Mouse (Mus musculus) forebrain, embryonic 14.5 days (tissue): ENCODE data around the gene Tnpo1. TPM values are rescaled to one million over a fixed set of nuclear protein-coding genes. Genes with fewer than 3 reads are reported as not detected.

Source experiments
- ATAC-seq: fragments of 200-750 bp; cut with Nextera tagmentation; 2 replicates; pipeline ENCODE4 v1.8.0; 2017; ENCODE audit warnings: mild to moderate bottlenecking, moderate library complexity
- DNase-seq: peaks from one replicate; pipeline ENCODE4 v3.0.0-alpha.2; 2015; ENCODE audit warnings: low spot score
- H3K27ac ChIP-seq: fragments of 300-500 bp; sonication (generic); 2 replicates; pipeline ENCODE4 v1.5.1; 2014; ENCODE audit warnings: low read depth, mild to moderate bottlenecking, control low read depth, low read length, moderate library complexity
- H3K27me3 ChIP-seq: fragments of 300-500 bp; sonication (generic); replicated peaks from 2 replicates; pipeline ENCODE4 v1.6.1; 2014; ENCODE audit warnings: low read length, control low read depth, mixed read lengths; ENCODE audit not compliant: control insufficient read depth, insufficient read depth
- H3K36me3 ChIP-seq: fragments of 300-500 bp; sonication (generic); 2 replicates; pipeline ENCODE4 v1.6.1; 2014; ENCODE audit warnings: low read length, control low read depth; ENCODE audit not compliant: control insufficient read depth, insufficient read depth
- H3K4me1 ChIP-seq: fragments of 300-500 bp; sonication (generic); 2 replicates; pipeline ENCODE4 v1.6.1; 2014; ENCODE audit warnings: antibody characterized with exemption, low read length, control low read depth; ENCODE audit not compliant: control insufficient read depth, insufficient read depth
- H3K4me2 ChIP-seq: fragments of 300-500 bp; sonication (generic); 2 replicates; pipeline ENCODE4 v1.6.1; 2014; ENCODE audit warnings: mild to moderate bottlenecking, control low read depth, low read length
- H3K4me3 ChIP-seq: fragments of 300-500 bp; sonication (generic); 2 replicates; pipeline ENCODE4 v1.5.1; 2014; ENCODE audit warnings: low read depth, low read length, control low read depth
- H3K9ac ChIP-seq: fragments of 300-500 bp; sonication (generic); 2 replicates; pipeline ENCODE4 v1.6.1; 2014; ENCODE audit warnings: mild to moderate bottlenecking, low read length, control low read depth, moderate library complexity
- H3K9me3 ChIP-seq: fragments of 300-500 bp; sonication (generic); replicated peaks from 2 replicates; pipeline ENCODE4 v1.6.1; 2016; ENCODE audit warnings: low read length, control low read depth, mixed read lengths; ENCODE audit not compliant: control insufficient read depth
- WGBS: fragments of 180-500 bp; shearing (Covaris S2); extraction: QIAGEN DNeasy Blood & Tissue Kit; methylation state at CpG from one replicate; pipeline ENCODE4 v1.1.7; 2014; 5-methylcytosine and 5-hydroxymethylcytosine counted together
- polyA plus RNA-seq: library from polyadenylated mRNA; unstranded; fragments of >200 nt; fragmentation: Nextera tagmentation; extraction: Ambion mirVana; gene quantifications from 2 replicates; pipeline ENCODE4 v1.2.1, GENCODE M21; 2014

The Tnpo1 gene
- polyA plus RNA-seq, 1 experiment from 2014 or later, result 59.2 TPM

GRCm38 (mm10) chr13:98815147-98815785, 110.9 kb downstream of the Tnpo1 start, which contains the start of gene Fcho2:
TSS of gene Fcho2 (minus strand) at chr13:98815449.
- WGBS, result under 1% methylated on average over 55 of the region's 61 CpGs
- H3K9ac ChIP-seq, result peak within 1 kb of the TSS; percentile 94
- ATAC-seq, result peak; percentile 98
- no peaks in the 10 kb centered on the region for H3K27me3 ChIP-seq
- DNase-seq, result peak; percentile 97
- peak within 1 kb of the TSS; percentile 90 for H3K27ac ChIP-seq
- no peaks in the 10 kb centered on the region for H3K9me3 ChIP-seq
- H3K4me3 ChIP-seq, result peak within 1 kb of the TSS; percentile 88
- peaks cover 3% of the 10 kb centered on the region; the same call in 1 of the 2 replicates for H3K4me1 ChIP-seq
- H3K4me2 ChIP-seq, result peak within 1 kb of the TSS; percentile 61
- no peaks in the 10 kb centered on the region for H3K36me3 ChIP-seq

DNA sequence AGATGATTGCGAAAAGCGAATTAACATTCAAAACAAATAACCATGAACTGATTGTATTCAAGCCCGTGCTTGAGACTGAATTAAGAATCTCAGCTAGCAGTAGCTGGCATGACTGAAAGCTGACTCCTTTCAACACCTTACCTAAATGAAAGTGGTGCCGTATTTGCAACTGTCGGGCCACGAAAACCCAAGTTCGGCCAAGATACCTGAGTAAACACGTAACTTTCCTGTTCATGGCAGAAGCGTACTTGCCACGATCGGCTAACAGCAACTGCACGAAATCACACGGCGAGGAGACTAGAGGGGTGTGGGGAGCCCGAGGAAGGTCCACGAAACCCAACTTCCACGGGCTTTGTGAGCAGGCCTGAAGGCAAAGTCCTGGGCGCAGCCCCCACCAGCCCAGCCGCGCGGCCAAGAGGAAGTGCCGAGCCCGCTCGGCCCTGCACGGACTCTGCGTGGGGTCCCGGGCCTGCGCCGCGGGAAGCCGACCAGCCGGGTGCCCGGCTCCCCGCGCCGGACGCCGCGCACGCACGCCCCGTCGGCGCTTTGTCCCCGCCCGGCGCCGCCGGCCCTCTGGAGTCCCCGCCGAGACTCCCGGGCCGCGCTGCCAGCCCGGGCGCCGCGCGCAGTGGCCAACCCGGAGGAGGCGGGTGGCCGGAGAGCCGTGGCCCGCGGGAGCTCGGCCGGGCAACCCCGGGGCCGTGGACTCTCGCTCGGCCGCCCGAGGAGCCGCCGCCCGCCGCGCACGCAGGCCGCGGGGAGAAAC, 111.7 kb downstream of the Tnpo1 start:
- H3K4me2 ChIP-seq, result peak overlapping the region; percentile 61
- H3K27ac ChIP-seq, result peak overlapping the region; percentile 90
- H3K4me3 ChIP-seq, result peak overlapping the region; percentile 88
- ATAC-seq (peak; percentile 59), DNase-seq (peak; percentile 60)
- H3K4me1 ChIP-seq, result peaks cover 3% of the 10 kb centered on the region; the same call in 1 of the 2 replicates
- H3K9me3 ChIP-seq, result no peaks in the 10 kb centered on the region
- H3K27me3 ChIP-seq, result no peaks in the 10 kb centered on the region
- H3K9ac ChIP-seq, result peak overlapping the region; percentile 94
- WGBS, result under 1% methylated on average over 74 of the region's 81 CpGs
- H3K36me3 ChIP-seq, result no peaks in the 10 kb centered on the region

DNA sequence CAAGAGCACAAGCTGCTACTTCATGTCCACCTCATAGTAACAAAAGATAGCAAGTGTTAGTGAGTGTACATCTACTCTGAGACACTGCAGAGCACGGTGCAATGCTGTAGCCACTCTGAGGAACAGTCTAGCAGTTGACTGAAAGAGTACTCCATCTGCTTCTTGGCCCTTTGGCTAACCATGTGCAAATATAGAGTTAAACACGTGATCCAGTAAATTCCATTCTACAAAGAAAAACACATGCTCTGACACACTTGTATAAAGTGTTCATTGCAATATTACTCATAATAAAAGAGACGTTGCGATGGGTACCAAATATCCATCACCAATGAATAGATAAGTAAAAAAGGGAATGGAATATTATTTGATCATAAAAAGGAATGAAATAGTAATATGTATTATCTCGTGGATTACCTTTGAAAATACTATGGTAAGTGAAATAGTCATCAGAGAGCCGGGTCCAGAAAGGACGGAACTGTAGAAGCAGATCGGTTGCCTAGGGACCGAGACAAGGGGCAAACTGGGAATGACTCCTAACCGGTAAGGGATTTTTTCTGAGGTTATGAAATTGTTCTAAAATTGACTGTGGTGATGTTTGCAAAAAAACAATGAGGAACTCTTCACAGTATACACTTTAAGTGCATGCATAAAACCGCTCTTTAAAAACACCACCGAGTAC, 112.4 kb downstream of the Tnpo1 start:
- Histone ChIP-seq H3K9me3 (no peaks in the 10 kb centered on the region), H3K4me2 (peak overlapping the region; percentile 61), H3K36me3 (no peaks in the 10 kb centered on the region), H3K4me1 (peaks cover 3% of the 10 kb centered on the region; the same call in 1 of the 2 replicates), H3K9ac (peak overlapping the region; percentile 94), H3K27me3 (no peaks in the 10 kb centered on the region), H3K4me3 (peak overlapping the region; percentile 88), H3K27ac (no peak overlapping the region)
- ATAC-seq (no peak), DNase-seq (peak; percentile 28)
- WGBS, result 29% methylated on average over 12 of the region's 12 CpGs

GRCm38 (mm10) chr13:98813167-98813566, 113.0 kb downstream of the Tnpo1 start:
- Histone ChIP-seq H3K4me2 (no peak overlapping the region; the same call in 1 of the 2 replicates), H3K27ac (no peak overlapping the region), H3K4me1 (peaks cover 3% of the 10 kb centered on the region; the same call in 1 of the 2 replicates), H3K4me3 (no peak overlapping the region), H3K9me3 (no peaks in the 10 kb centered on the region), H3K9ac (no peak overlapping the region), H3K27me3 (no peaks in the 10 kb centered on the region), H3K36me3 (no peaks in the 10 kb centered on the region)
- ATAC-seq (no peak), DNase-seq (no peak)
- WGBS, result 83% methylated on average over 2 of the region's 2 CpGs

- Histone ChIP-seq H3K36me3 (no peaks in the 10 kb centered on the region), H3K4me1 (peaks cover 3% of the 10 kb centered on the region; the same call in 1 of the 2 replicates), H3K9ac (no peak overlapping the region), H3K4me2 (no peak overlapping the region), H3K27me3 (no peaks in the 10 kb centered on the region), H3K27ac (no peak overlapping the region), H3K9me3 (no peaks in the 10 kb centered on the region), H3K4me3 (no peak overlapping the region)
- DNase-seq (no peak), ATAC-seq (no peak)
- WGBS, result 80% methylated on average over 4 of the region's 4 CpGs
Observed at GRCm38 (mm10) chr13:98812285-98812684, 113.9 kb downstream of the Tnpo1 start.

- Histone ChIP-seq H3K9me3 (no peaks in the 10 kb centered on the region), H3K9ac (no peak overlapping the region), H3K27me3 (no peaks in the 10 kb centered on the region), H3K4me1 (peaks cover 3% of the 10 kb centered on the region; the same call in 1 of the 2 replicates), H3K27ac (no peak overlapping the region), H3K4me2 (no peak overlapping the region), H3K36me3 (no peaks in the 10 kb centered on the region; the same call in 1 of the 2 replicates), H3K4me3 (no peak overlapping the region)
- DNase-seq (no peak), ATAC-seq (no peak)
- 84% methylated on average over 6 of the region's 6 CpGs for WGBS
Observed at GRCm38 (mm10) chr13:98810143-98810542, 116.0 kb downstream of the Tnpo1 start.

DNA sequence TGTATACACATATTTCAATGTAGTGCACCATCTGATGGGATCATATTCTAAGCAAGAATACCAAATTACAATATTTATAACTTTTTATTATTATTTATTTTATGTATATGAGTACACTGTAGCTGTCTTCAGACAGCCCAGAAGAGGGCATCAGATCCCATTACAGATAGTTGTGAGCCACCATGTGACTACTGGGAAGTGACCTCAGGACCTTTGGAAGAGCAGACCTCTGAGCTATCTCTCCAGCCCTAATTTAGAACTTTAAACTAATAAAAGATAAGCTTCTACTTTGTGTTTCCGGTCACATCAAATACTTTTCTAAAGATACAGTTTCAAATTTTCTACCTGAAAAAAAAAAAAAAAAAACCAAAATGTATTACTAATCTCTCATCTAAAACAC, 117.1 kb downstream of the Tnpo1 start:
- H3K4me3 ChIP-seq, result no peak overlapping the region
- no peak for ATAC-seq
- no peaks in the 10 kb centered on the region for H3K27me3 ChIP-seq
- WGBS, result 98% methylated on average over 1 of the region's 1 CpGs
- H3K4me1 ChIP-seq, result peaks cover 3% of the 10 kb centered on the region; the same call in 1 of the 2 replicates
- no peak for DNase-seq
- H3K9me3 ChIP-seq, result no peaks in the 10 kb centered on the region
- H3K36me3 ChIP-seq, result peaks cover 7% of the 10 kb centered on the region
- no peak overlapping the region for H3K9ac ChIP-seq
- no peak overlapping the region for H3K27ac ChIP-seq
- no peak overlapping the region for H3K4me2 ChIP-seq

- ATAC-seq, result no peak
Observed at GRCm38 (mm10) chr13:98804480-98804879, 121.7 kb downstream of the Tnpo1 start.

More at GRCm38 (mm10) chr13:98804480-98804879, 121.7 kb downstream of the Tnpo1 start:
- Histone ChIP-seq H3K27ac (no peak overlapping the region), H3K36me3 (peaks cover 34% of the 10 kb centered on the region), H3K4me2 (no peak overlapping the region), H3K4me3 (no peak overlapping the region), H3K9me3 (no peaks in the 10 kb centered on the region; the same call in 1 of the 2 replicates), H3K9ac (no peak overlapping the region), H3K27me3 (no peaks in the 10 kb centered on the region), H3K4me1 (no peaks in the 10 kb centered on the region)
- DNase-seq, result no peak
- WGBS, result 94% methylated on average over 1 of the region's 1 CpGs
